In the genomic region with DNA sequence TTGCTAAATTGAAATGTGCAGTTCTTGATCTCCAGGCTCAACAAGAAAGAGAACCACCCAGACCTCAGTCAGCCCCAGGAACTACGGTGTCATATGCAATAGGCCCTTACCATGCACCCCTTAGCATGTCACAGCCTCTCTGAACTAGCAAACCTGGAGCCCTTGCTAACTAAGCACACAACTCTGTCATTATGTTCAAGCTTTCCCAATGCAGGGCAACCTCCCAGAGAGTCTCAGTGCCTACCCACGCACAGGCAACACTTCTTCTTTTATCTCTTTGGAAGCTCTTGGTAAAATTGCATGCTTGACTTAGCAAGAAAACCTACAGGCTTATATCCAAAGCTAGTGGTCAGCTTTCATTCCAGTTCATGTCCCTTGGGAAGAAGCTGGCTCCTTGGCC, we compare ENCODE assay signal across 25 mouse cellular contexts. TPM values are rescaled to one million over a fixed set of nuclear protein-coding genes. Genes with fewer than 3 reads are reported as not detected.
DNase-seq lines count a peak whose midpoint lies in the region; ATAC-seq and TF ChIP-seq lines count a peak whose summit lies in the region.
"Had no signal": no experiment of that assay in that cellular context is flagged by ENCODE, and none has a peak within 500 bp of the region (broad histone marks: within the 10 kb centered on the region; RNA-seq: fewer than 3 reads in every experiment).

No protein-coding gene starts in this region.

- peak; percentile 20 to 66 for DNase-seq in frontal cortex, adult 2 months (ENCODE audit: extremely low spot score in 1 of 2, low spot score in 1 of 2)
- DNase-seq in frontal cortex, postnatal 10 days (ENCODE audit: low spot score in 2 of 2) = no peak
- DNase-seq in left cerebral cortex, adult 18-20 months (ENCODE audit: low spot score in 2 of 2) = peak; percentile 25 to 41
- no peak for DNase-seq in left cerebral cortex, adult 2 months (ENCODE audit: extremely low spot score in 1 of 2, low spot score in 2 of 2)
- DNase-seq in Muller cell, postnatal 12 days (ENCODE audit: inconsistent ontology term) = peak; percentile 28
- DNase-seq in brain, adult 2 months (ENCODE audit: low read depth, low spot score) = peak; percentile 63
- DNase-seq in liver = no peak
- DNase-seq: adrenal gland, postnatal 10 days; cerebellum, adult 18-20 months; cerebellum, adult 9-11 months; cerebellum, postnatal 36 days; gastrocnemius, postnatal 14 days; heart, postnatal 36 days had no signal

- no peak for ATAC-seq in erythroid progenitor cell, adult 5-6 weeks (replicated peaks; ENCODE audit: low FRiP score, poor library complexity, severe bottlenecking)
- ATAC-seq: forebrain, embryonic 13.5 days; intestine, embryonic 16.5 days had no signal

- no peak for TF ChIP-seq CTCF in left cerebral cortex, adult 2 months (IDR thresholded peaks at IDR 0.05)

- no peak overlapping the region for H3K27ac ChIP-seq in left cerebral cortex, adult 2 months
- H3K27ac ChIP-seq: embryonic facial prominence, embryonic 13.5 days; forebrain, embryonic 13.5 days; heart, embryonic 13.5 days; hindbrain, embryonic 15.5 days had no signal

- intact Hi-C loops in left cerebral cortex, adult 2 months (cut with DNase I) = no loop called here

- no peak overlapping the region for H3K4me3 ChIP-seq in left cerebral cortex, adult 2 months
- H3K4me3 ChIP-seq: embryonic facial prominence, embryonic 13.5 days; forebrain, embryonic 13.5 days; heart, embryonic 13.5 days; hindbrain, embryonic 15.5 days had no signal

RNA-seq across cellular contexts. Expression of a gene that starts 24.5 kb away (rescaled TPM):
- not detected in 2 replicates for polyA plus RNA-seq in frontal cortex, adult 2 months (2012; rRNA removed)
- total RNA-seq in left cerebral cortex, adult 18-20 months (2021) = not detected
- not detected for total RNA-seq in left cerebral cortex, adult 2 months (2021)
- total RNA-seq in erythroid progenitor cell, adult 5-6 weeks (2015; ENCODE audit: low replicate concordance) = not detected in 2 replicates
- not detected in 2 replicates for total RNA-seq in erythroid progenitor cell, adult 5-6 weeks (2017; ENCODE audit: low replicate concordance)
- total RNA-seq: adrenal gland, postnatal 10 days; adrenal gland, postnatal 4 days; gastrocnemius, postnatal 14 days; heart, adult 8-10 months; heart, postnatal 36 days; MEL had no signal
- polyA plus RNA-seq: C2C12; embryonic facial prominence, embryonic 13.5 days; forebrain, embryonic 13.5 days; heart, embryonic 13.5 days; heart, postnatal 0 days; hindbrain, embryonic 11.5 days; hindbrain, embryonic 15.5 days; intestine, embryonic 16.5 days had no signal

Comparison
In these comparisons a context has a peak if more than half of its experiments do, and no peak if none do; other contexts are left out.
1. DNase-seq: peak in frontal cortex, adult 2 months (2 of 2), left cerebral cortex, adult 18-20 months (2 of 2), Muller cell, postnatal 12 days (single experiment) and brain, adult 2 months (single experiment); none in frontal cortex, postnatal 10 days (0 of 2), left cerebral cortex, adult 2 months (0 of 2) and liver (single experiment).